Mouse (Mus musculus): ENCODE results near the gene Olfr481.

Olfr481 gene

GRCm38 (mm10) chr7:108079555-108079954 is at the start of gene Olfr481:
TSS of gene Olfr481 (plus strand) at chr7:108079855.
- in situ Hi-C loops (cut with MboI, MseI): no loop called here

GRCm38 (mm10) chr7:108033889-108034288 is 45.8 kb upstream of the Olfr481 start, which contains the start of gene Olfr478:
TSS of gene Olfr478 (minus strand) at chr7:108033989.
- in situ Hi-C loops (cut with MboI, MseI): no loop called here

DNA sequence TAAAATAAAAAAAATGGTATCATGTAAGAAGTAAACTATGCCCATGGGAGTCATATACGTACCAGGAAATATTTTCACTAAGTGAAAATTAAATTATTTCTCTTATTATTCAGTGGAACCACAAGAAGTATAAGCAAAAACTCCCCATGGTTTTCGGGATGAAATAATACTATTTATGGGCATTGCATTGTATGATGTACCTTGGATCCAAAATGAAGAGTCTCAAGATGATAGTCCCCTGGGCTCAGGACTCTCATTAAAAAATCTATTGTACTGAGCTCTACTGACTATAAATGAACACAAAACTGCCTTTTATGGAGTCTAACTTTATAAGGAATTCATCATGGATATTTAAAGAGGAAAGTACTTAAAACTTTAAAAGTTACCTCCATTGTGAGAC is 29.3 kb upstream of the Olfr481 start, which contains the start of gene Olfr479:
Gene Olfr479, plus strand, starts transcription at position 301 of the 400 bp plus-strand sequence.
- in situ Hi-C loops (cut with MboI, MseI): no loop called here

GRCm38 (mm10) chr7:108067246-108067645 is 12.4 kb upstream of the Olfr481 start, which contains the start of gene Olfr480:
TSS of gene Olfr480 (minus strand) at chr7:108067346.
- in situ Hi-C loops (cut with MboI, MseI): no loop called here

GRCm38 (mm10) chr7:108097486-108097885 is 17.8 kb downstream of the Olfr481 start, which contains the start of gene Olfr482:
TSS of gene Olfr482 (minus strand) at chr7:108097586.
- in situ Hi-C loops (cut with MboI, MseI): no loop called here

- in situ Hi-C loops (cut with MboI, MseI): no loop called here
Observed at GRCm38 (mm10) chr7:108100549-108100948, 20.9 kb downstream of the Olfr481 start, which contains the start of gene Olfr483. TSS of gene Olfr483 (plus strand) at chr7:108100849.

DNA sequence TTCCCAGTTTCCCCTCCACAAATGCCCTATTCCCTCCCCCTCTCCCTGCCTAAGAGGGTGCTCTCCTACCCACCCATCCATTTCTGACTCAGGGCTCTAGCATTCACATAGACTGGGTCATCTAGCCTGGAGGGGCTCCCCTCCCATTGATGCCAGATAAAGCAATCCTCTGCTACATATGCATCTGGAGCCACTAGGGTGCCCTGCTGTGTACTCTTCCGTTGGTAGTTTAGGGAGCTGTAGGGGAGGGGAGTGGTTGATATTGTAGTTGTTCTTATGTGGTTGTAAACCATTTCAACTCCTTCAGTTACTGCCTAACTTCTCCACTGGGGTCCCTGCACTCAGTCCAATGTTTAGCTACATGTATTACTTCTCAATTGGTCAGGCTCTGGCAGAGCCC is 41.0 kb downstream of the Olfr481 start:
- in situ Hi-C loops (cut with MboI, MseI): no loop called here

GRCm38 (mm10) chr7:108121416-108121815 is 41.8 kb downstream of the Olfr481 start:
- in situ Hi-C loops (cut with MboI, MseI): no loop called here

- in situ Hi-C loops (cut with MboI, MseI): no loop called here
Observed at GRCm38 (mm10) chr7:108127349-108127748, 47.7 kb downstream of the Olfr481 start, which contains the start of gene Olfr484. TSS of gene Olfr484 (minus strand) at chr7:108127449.
